ENCODE assay signal across 14 mouse cellular contexts in genomic region chr16:55816202-55816941, GRCm38 (mm10). TPM values are rescaled to one million over a fixed set of nuclear protein-coding genes. Genes with fewer than 3 reads are reported as not detected.
DNase-seq lines count a peak whose midpoint lies in the region; ATAC-seq lines count a peak whose summit lies in the region.
"Had no signal": no experiment of that assay in that cellular context is flagged by ENCODE, and none has a peak within 500 bp of the region (broad histone marks: within the 10 kb centered on the region; RNA-seq: fewer than 3 reads in every experiment).

No protein-coding gene starts in this region.

- H3K9me3 ChIP-seq in intestine, embryonic 14.5 days (ENCODE audit: control insufficient read depth, low read length) = no peaks in the 10 kb centered on the region
- no peaks in the 10 kb centered on the region for H3K9me3 ChIP-seq in midbrain, embryonic 15.5 days
- H3K9me3 ChIP-seq: embryonic facial prominence, embryonic 13.5 days; liver, embryonic 13.5 days had no signal

- DNase-seq in kidney, adult 11 months = peak; percentile 54
- DNase-seq in kidney, postnatal 14 days = no peak
- peak; percentile 69 for DNase-seq in intestine, embryonic 14.5 days (ENCODE audit: low spot score)
- peak; percentile 31 for DNase-seq in kidney, postnatal 10 days
- DNase-seq in lung, postnatal 25 days (ENCODE audit: low spot score) = peak; percentile 59
- DNase-seq: cerebellum, adult 18-20 months; gastrocnemius, postnatal 10 days; heart, postnatal 14 days; liver, embryonic 13.5 days had no signal

- ATAC-seq in intestine, embryonic 14.5 days (replicated peaks; ENCODE audit: low FRiP score, low TSS enrichment, low read depth) = peak; percentile 77
- ATAC-seq in megakaryocyte progenitor cell, adult 5-6 weeks (replicated peaks; ENCODE audit: poor library complexity) = no peak
- ATAC-seq in midbrain, embryonic 15.5 days (replicated peaks) = no peak
- ATAC-seq in monocyte, adult 5-6 weeks (replicated peaks; ENCODE audit: insufficient number of reproducible peaks, low FRiP score, low TSS enrichment, poor library complexity, severe bottlenecking) = no peak

- H3K9ac ChIP-seq in intestine, embryonic 14.5 days (ENCODE audit: low read length) = no peak overlapping the region
- H3K9ac ChIP-seq in midbrain, embryonic 15.5 days = no peak overlapping the region
- H3K9ac ChIP-seq: embryonic facial prominence, embryonic 13.5 days; liver, embryonic 13.5 days had no signal

- no peaks in the 10 kb centered on the region for H3K27me3 ChIP-seq in intestine, embryonic 14.5 days (replicated peaks; ENCODE audit: control insufficient read depth, insufficient read depth, low read length)
- H3K27me3 ChIP-seq in midbrain, embryonic 15.5 days (replicated peaks) = peaks cover 9% of the 10 kb centered on the region
- H3K27me3 ChIP-seq: embryonic facial prominence, embryonic 13.5 days had no signal

- H3K4me1 ChIP-seq in intestine, embryonic 14.5 days (replicated peaks; ENCODE audit: control insufficient read depth, insufficient read depth, low read length) = peaks cover 8% of the 10 kb centered on the region
- H3K4me1 ChIP-seq in midbrain, embryonic 15.5 days = peaks cover 7% of the 10 kb centered on the region; the same call in 1 of the 2 replicates

- H3K36me3 ChIP-seq in intestine, embryonic 14.5 days (ENCODE audit: control insufficient read depth, insufficient read depth, low read length) = peaks cover 67% of the 10 kb centered on the region
- H3K36me3 ChIP-seq in midbrain, embryonic 15.5 days (replicated peaks) = peaks cover 12% of the 10 kb centered on the region

- no peak overlapping the region for H3K4me2 ChIP-seq in intestine, embryonic 14.5 days (ENCODE audit: low read length)
- H3K4me2 ChIP-seq in midbrain, embryonic 15.5 days = no peak overlapping the region
- H3K4me2 ChIP-seq: embryonic facial prominence, embryonic 13.5 days; liver, embryonic 13.5 days; midbrain, embryonic 11.5 days had no signal

- 75% methylated on average over 13 of the region's 13 CpGs for WGBS in intestine, embryonic 14.5 days
- 96% methylated on average over 13 of the region's 13 CpGs for WGBS in midbrain, embryonic 15.5 days

- H3K4me3 ChIP-seq in intestine, embryonic 14.5 days (ENCODE audit: low read depth, low read length) = no peak overlapping the region
- no peak overlapping the region for H3K4me3 ChIP-seq in midbrain, embryonic 15.5 days
- H3K4me3 ChIP-seq: embryonic facial prominence, embryonic 13.5 days; liver, embryonic 13.5 days had no signal

- peak overlapping the region; percentile 6; the same call in 1 of the 2 replicates for H3K27ac ChIP-seq in intestine, embryonic 14.5 days (ENCODE audit: low read depth)
- H3K27ac ChIP-seq in midbrain, embryonic 15.5 days = no peak overlapping the region
- H3K27ac ChIP-seq: embryonic facial prominence, embryonic 13.5 days; liver, embryonic 13.5 days had no signal

RNA-seq across cellular contexts. Expression of gene Nfkbiz, which starts 22.3 kb away (rescaled TPM):
- polyA plus RNA-seq in intestine, embryonic 14.5 days (2014; fragmentation: Nextera tagmentation; extraction: Ambion mirVana) = 8.9 and 10.8 TPM in 2 replicates
- 12.3 and 24.5 TPM in 2 replicates for total RNA-seq in megakaryocyte progenitor cell, adult 5-6 weeks (2015)
- 8.0 and 13.7 TPM in 2 replicates for total RNA-seq in megakaryocyte progenitor cell, adult 5-6 weeks (2017)
- polyA plus RNA-seq in midbrain, embryonic 15.5 days (2015; fragmentation: Nextera tagmentation; extraction: Ambion mirVana) = 0.96 and 1.3 TPM in 2 replicates
- total RNA-seq in monocyte, adult 5-6 weeks (2017) = 280 to 361 TPM (median 306 TPM) in 3 replicates

Comparison
In these comparisons a context has a peak if more than half of its experiments do, and no peak if none do; other contexts are left out.
1. RNA of gene Nfkbiz, which starts 22.3 kb away (total RNA-seq): 280 to 361 TPM in monocyte, adult 5-6 weeks; 8.0 to 24.5 TPM in megakaryocyte progenitor cell, adult 5-6 weeks; every median in the first group is over 10 times any median in the second.